Mouse (Mus musculus): ENCODE measurements around the gene Ush1c. TPM values are rescaled to one million over a fixed set of nuclear protein-coding genes. Genes with fewer than 3 reads are reported as not detected.
"Not testable (repeated sequence)": the region's sequence is repeated elsewhere in the genome, so short reads cannot be mapped to it uniquely, and the experiment has no call there.

Gene Ush1c
- polyA plus RNA-seq, 1 experiment from 2014 or later = 2.8 TPM

DNA sequence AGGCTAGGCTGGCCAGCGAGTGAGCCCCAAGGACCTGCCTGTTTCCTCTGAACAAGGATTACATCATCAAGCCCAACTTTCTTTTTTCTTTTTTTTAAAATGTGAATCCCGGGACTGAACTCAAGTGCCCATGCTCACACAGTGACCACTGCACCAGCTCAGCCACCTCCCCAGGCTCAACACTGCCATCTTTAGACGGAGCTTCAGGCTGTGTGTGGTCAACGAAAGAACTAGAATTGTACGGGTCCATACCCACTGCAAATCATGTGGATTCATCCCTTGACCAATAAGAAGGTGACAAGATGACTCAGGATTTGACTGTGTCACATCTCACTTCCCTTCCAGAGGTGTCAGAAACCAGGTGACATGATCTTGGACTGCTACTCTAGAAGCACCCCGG is 33.5 kb downstream of the Ush1c start:
- H3K36me3 ChIP-seq = no peaks in the 10 kb centered on the region
- no peak for ATAC-seq (ENCODE audit: insufficient number of reproducible peaks, insufficient read depth, low FRiP score, low TSS enrichment)
- no peaks in the 10 kb centered on the region for H3K27me3 ChIP-seq
- no peak overlapping the region for H3K27ac ChIP-seq
- H3K4me1 ChIP-seq = 0 out of 2 replicates have a peak, but pooled peaks cover 7% of the 10 kb centered on the region
- H3K9ac ChIP-seq = no peak overlapping the region
- H3K4me2 ChIP-seq (replicated peaks) = no peak overlapping the region
- no peak overlapping the region for H3K4me3 ChIP-seq
- H3K9me3 ChIP-seq = no peaks in the 10 kb centered on the region
- 74% methylated on average over 6 of the region's 6 CpGs for WGBS

DNA sequence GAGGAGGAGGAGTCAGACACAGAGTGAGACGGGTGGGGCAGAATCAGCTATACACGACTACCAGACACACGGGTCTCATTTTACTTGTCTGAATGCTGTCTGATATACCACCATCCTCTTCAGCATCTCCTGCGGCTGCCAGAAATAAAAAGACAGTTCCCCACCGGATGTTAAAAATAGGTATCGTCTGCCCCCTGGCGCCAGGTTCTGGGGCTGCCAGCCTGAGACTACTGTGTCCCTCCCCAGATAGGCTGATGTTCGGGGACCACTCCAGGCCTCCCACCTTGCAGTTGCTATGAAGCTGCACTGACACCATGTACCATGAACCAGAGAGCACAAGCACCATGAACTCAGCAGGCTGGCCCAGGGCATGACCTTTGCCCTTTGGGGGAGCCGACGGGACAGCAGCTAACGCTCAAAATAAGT is 34.2 kb downstream of the Ush1c start:
- Histone ChIP-seq H3K4me3 (no peak overlapping the region), H3K27me3 (no peaks in the 10 kb centered on the region), H3K9me3 (no peaks in the 10 kb centered on the region), H3K9ac (no peak overlapping the region), H3K4me1 (0 out of 2 replicates have a peak, but pooled peaks cover 7% of the 10 kb centered on the region), H3K36me3 (no peaks in the 10 kb centered on the region), H3K4me2 (replicated peaks) (no peak overlapping the region), H3K27ac (no peak overlapping the region)
- ATAC-seq (ENCODE audit: insufficient number of reproducible peaks, insufficient read depth, low FRiP score, low TSS enrichment) = no peak
- 39% methylated on average over 11 of the region's 11 CpGs for WGBS

- 0 out of 2 replicates have a peak, but pooled peaks cover 7% of the 10 kb centered on the region for H3K4me1 ChIP-seq
- 0 out of 2 replicates have a peak overlapping the region, but pooled peaks have one; percentile 25 for H3K9ac ChIP-seq
- H3K9me3 ChIP-seq = no peaks in the 10 kb centered on the region
- H3K27ac ChIP-seq = no peak overlapping the region
- no peak overlapping the region for H3K4me3 ChIP-seq
- no peaks in the 10 kb centered on the region for H3K27me3 ChIP-seq
- WGBS = 11% methylated on average over 14 of the region's 14 CpGs
- H3K36me3 ChIP-seq = no peaks in the 10 kb centered on the region
- ATAC-seq (ENCODE audit: insufficient number of reproducible peaks, insufficient read depth, low FRiP score, low TSS enrichment) = no peak; the same call in 1 of the 2 replicates
- H3K4me2 ChIP-seq (replicated peaks) = 0 out of 2 replicates have a peak overlapping the region, but pooled peaks have one; percentile 26
Measured at GRCm38 (mm10) chr7:46201649-46202048, 36.7 kb downstream of the Ush1c start.

- no peak overlapping the region for H3K4me3 ChIP-seq
- no peaks in the 10 kb centered on the region for H3K27me3 ChIP-seq
- no peaks in the 10 kb centered on the region for H3K9me3 ChIP-seq
- no peaks in the 10 kb centered on the region for H3K36me3 ChIP-seq
- no peak overlapping the region for H3K9ac ChIP-seq
- 67% methylated on average over 6 of the region's 6 CpGs for WGBS
- ATAC-seq (ENCODE audit: insufficient number of reproducible peaks, insufficient read depth, low FRiP score, low TSS enrichment) = no peak
- H3K4me2 ChIP-seq (replicated peaks) = no peak overlapping the region
- no peak overlapping the region for H3K27ac ChIP-seq
- H3K4me1 ChIP-seq = 0 out of 2 replicates have a peak, but pooled peaks cover 7% of the 10 kb centered on the region
Measured at GRCm38 (mm10) chr7:46200021-46200420, 38.3 kb downstream of the Ush1c start.

DNA sequence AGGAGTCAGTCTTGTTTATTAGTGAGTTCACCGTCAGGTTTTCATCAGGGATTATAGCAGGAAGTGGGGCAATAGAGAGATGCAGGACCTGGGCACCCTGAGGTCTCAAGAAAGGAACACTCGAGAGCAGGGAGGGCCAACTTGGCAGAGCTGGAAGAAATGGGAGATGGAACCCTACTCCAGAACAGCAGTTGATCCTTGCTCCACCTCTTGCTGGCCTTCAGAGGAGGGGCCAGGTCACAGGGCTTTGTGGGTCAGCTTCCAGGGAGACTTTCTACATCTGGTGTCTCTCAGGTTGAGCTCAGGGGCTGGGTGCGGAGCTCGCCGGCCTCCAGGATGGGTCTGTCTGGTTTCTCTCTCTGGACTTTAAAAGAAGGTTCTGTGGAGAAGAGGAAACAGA is 42.9 kb downstream of the Ush1c start:
- no peaks in the 10 kb centered on the region for H3K36me3 ChIP-seq
- H3K4me1 ChIP-seq = no peaks in the 10 kb centered on the region
- H3K27ac ChIP-seq = no peak overlapping the region
- no peak overlapping the region for H3K4me2 ChIP-seq (replicated peaks)
- H3K27me3 ChIP-seq = no peaks in the 10 kb centered on the region
- 83% methylated on average over 5 of the region's 5 CpGs for WGBS
- no peak overlapping the region for H3K9ac ChIP-seq
- no peak for ATAC-seq (ENCODE audit: insufficient number of reproducible peaks, insufficient read depth, low FRiP score, low TSS enrichment)
- H3K9me3 ChIP-seq = no peaks in the 10 kb centered on the region
- H3K4me3 ChIP-seq = no peak overlapping the region

DNA sequence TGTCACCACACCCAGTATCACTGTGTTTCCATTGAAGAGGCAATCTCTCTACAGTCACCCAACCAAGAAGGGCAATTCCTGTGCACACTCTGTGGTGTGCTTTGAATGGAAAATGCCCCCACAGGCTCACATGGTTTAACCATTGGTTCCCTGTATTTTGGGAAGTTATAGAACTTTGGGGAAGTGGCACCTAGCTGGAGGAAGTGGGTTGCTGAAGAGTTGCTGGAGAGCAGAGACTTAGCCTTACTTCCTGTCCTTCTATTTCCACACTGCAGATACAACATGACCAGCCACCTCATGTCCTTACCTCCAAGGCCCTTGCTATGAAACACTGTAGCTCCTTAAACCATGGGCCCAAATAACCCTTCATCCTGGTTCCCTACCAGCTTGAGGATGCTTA is 54.1 kb downstream of the Ush1c start:
- Histone ChIP-seq H3K9me3 (no peaks in the 10 kb centered on the region), H3K27me3 (peaks cover 32% of the 10 kb centered on the region)

GRCm38 (mm10) chr7:46181590-46181989 is 56.7 kb downstream of the Ush1c start:
- Histone ChIP-seq H3K27ac (no peak overlapping the region), H3K27me3 (peaks cover 54% of the 10 kb centered on the region), H3K4me1 (peaks cover 2% of the 10 kb centered on the region; the same call in 1 of the 2 replicates), H3K36me3 (no peaks in the 10 kb centered on the region), H3K4me2 (replicated peaks) (no peak overlapping the region), H3K9ac (no peak overlapping the region), H3K9me3 (no peaks in the 10 kb centered on the region), H3K4me3 (no peak overlapping the region)
- 4% methylated on average over 3 of the region's 3 CpGs for WGBS
- no peak for ATAC-seq (ENCODE audit: insufficient number of reproducible peaks, insufficient read depth, low FRiP score, low TSS enrichment)

More for the DNA sequence above, 54.1 kb downstream of the Ush1c start:
- Histone ChIP-seq H3K4me1 (peaks cover 2% of the 10 kb centered on the region; the same call in 1 of the 2 replicates), H3K4me2 (replicated peaks) (no peak overlapping the region), H3K27ac (no peak overlapping the region), H3K9ac (no peak overlapping the region), H3K36me3 (no peaks in the 10 kb centered on the region), H3K4me3 (no peak overlapping the region)
- no peak for ATAC-seq (ENCODE audit: insufficient number of reproducible peaks, insufficient read depth, low FRiP score, low TSS enrichment)

- Histone ChIP-seq H3K4me3 (peak within 1 kb of the TSS; percentile 45), H3K4me1 (peaks cover 2% of the 10 kb centered on the region; the same call in 1 of the 2 replicates), H3K9ac (peak within 1 kb of the TSS; percentile 17; the same call in 1 of the 2 replicates), H3K36me3 (no peaks in the 10 kb centered on the region), H3K27me3 (peaks cover 54% of the 10 kb centered on the region), H3K4me2 (replicated peaks) (peak within 1 kb of the TSS; percentile 85), H3K27ac (no peak within 1 kb of the TSS), H3K9me3 (no peaks in the 10 kb centered on the region)
- 1% methylated on average over 59 of the region's 75 CpGs for WGBS
- no peak for ATAC-seq (ENCODE audit: insufficient number of reproducible peaks, insufficient read depth, low FRiP score, low TSS enrichment)
Measured at GRCm38 (mm10) chr7:46179431-46180275, 58.6 kb downstream of the Ush1c start, which contains the start of gene Abcc8. Gene Abcc8 (minus strand): TSS chr7:46180033.

DNA sequence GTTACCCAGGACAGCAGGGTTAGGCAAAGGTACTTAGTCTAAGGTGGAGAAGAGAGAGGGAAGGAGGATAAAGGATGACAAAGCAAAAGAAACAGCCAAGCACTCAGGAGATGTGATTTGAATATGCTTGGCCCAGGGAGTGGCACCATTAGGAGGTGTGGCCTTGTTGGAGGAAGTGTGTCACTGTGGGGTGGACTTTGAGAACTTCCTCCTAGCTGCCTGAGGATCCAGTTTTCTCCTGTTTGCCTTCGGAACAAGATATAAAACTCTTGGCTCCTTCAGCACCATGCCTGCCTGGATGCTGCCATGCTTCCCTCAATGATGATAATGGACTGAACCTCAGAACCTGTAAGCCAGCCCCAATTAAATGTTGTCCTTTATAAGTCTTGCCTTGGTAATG is 69.3 kb downstream of the Ush1c start:
- not testable (repeated sequence) for H3K27me3 ChIP-seq; H3K27ac ChIP-seq; ATAC-seq (ENCODE audit: insufficient number of reproducible peaks, insufficient read depth, low FRiP score, low TSS enrichment); H3K4me1 ChIP-seq; H3K9me3 ChIP-seq; H3K4me2 ChIP-seq (replicated peaks); H3K36me3 ChIP-seq; H3K4me3 ChIP-seq; H3K9ac ChIP-seq
- 90% methylated on average over 1 of the region's 1 CpGs for WGBS

DNA sequence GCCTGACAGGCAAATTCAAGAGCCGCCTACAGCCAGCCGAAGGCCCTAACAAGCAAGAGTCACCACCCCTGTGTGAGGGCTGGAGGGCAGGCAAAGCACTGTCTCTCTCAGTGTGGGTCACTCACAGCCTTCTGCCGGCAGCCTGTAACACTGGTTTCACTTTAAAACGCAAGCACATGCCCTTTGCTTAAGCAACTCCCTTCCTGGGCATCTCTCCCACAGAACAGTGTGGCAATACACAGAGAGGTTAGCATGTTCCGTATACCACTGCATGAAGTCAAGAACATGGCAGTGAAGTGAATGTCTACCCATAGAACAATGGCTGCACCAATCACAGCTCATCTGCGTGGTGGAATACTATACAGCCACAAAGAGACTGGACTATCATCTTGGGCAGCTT is 69.9 kb downstream of the Ush1c start:
- Histone ChIP-seq H3K27ac (no peak overlapping the region), H3K4me1 (no peaks in the 10 kb centered on the region), H3K4me3 (no peak overlapping the region), H3K36me3 (no peaks in the 10 kb centered on the region), H3K9ac (no peak overlapping the region), H3K9me3 (no peaks in the 10 kb centered on the region), H3K4me2 (replicated peaks) (no peak overlapping the region), H3K27me3 (0 out of 2 replicates have a peak, but pooled peaks cover 3% of the 10 kb centered on the region)
- ATAC-seq (ENCODE audit: insufficient number of reproducible peaks, insufficient read depth, low FRiP score, low TSS enrichment) = no peak
- WGBS = 93% methylated on average over 6 of the region's 6 CpGs

DNA sequence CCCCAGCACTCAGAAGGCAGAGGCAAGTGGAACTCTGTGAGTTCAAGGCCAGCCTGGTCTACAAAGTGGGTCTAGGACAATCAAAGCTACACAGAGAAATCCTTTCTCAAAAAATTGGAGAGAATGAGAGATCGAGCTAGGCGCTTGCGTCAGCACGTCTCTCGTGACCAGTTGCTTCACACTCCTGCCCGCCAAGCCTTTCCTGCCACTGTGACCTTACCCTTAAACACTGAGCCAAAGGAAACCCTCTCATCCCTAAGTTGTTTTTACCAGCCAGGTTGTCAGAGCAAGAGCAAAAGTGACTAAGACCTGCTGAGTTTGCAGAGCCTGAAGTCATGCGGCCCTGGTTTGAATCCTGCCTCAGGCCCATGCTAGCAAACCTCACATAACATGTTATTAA is 70.4 kb downstream of the Ush1c start:
- no peak for ATAC-seq (ENCODE audit: insufficient number of reproducible peaks, insufficient read depth, low FRiP score, low TSS enrichment)
- no peaks in the 10 kb centered on the region for H3K4me1 ChIP-seq
- no peaks in the 10 kb centered on the region for H3K27me3 ChIP-seq
- H3K4me2 ChIP-seq (replicated peaks) = no peak overlapping the region
- 92% methylated on average over 7 of the region's 7 CpGs for WGBS
- H3K36me3 ChIP-seq = no peaks in the 10 kb centered on the region
- H3K27ac ChIP-seq = no peak overlapping the region
- no peak overlapping the region for H3K9ac ChIP-seq
- H3K4me3 ChIP-seq = no peak overlapping the region
- H3K9me3 ChIP-seq = no peaks in the 10 kb centered on the region

GRCm38 (mm10) chr7:46165876-46166275 is 72.4 kb downstream of the Ush1c start:
- H3K4me3 ChIP-seq = no peak overlapping the region
- no peaks in the 10 kb centered on the region for H3K9me3 ChIP-seq
- WGBS = 95% methylated on average over 11 of the region's 11 CpGs
- H3K27ac ChIP-seq = no peak overlapping the region
- no peak overlapping the region for H3K9ac ChIP-seq
- ATAC-seq (ENCODE audit: insufficient number of reproducible peaks, insufficient read depth, low FRiP score, low TSS enrichment) = no peak
- no peaks in the 10 kb centered on the region for H3K36me3 ChIP-seq
- no peaks in the 10 kb centered on the region for H3K27me3 ChIP-seq
- H3K4me2 ChIP-seq (replicated peaks) = no peak overlapping the region
- no peaks in the 10 kb centered on the region; the same call in 1 of the 2 replicates for H3K4me1 ChIP-seq

All from embryonic facial prominence, embryonic 12.5 days (tissue).